9 mouse cellular contexts compared by ENCODE assay signal in genomic region chr3:101369301-101369881, GRCm38 (mm10). TPM values are rescaled to one million over a fixed set of nuclear protein-coding genes. Genes with fewer than 3 reads are reported as not detected.
A peak's percentile ranks its signal among the peaks of the same experiment; 100 is the strongest.
DNase-seq lines count a peak whose midpoint lies in the region; ATAC-seq lines count a peak whose summit lies in the region.
"Had no signal": no experiment of that assay in that cellular context is flagged by ENCODE, and none has a peak within 500 bp of the region (broad histone marks: within the 10 kb centered on the region; RNA-seq: fewer than 3 reads in every experiment).

No protein-coding gene starts in this region.

- no peak for DNase-seq in embryonic facial prominence, embryonic 10.5 days (ENCODE audit: low spot score)
- no peak for DNase-seq in lung, adult 18-20 months
- peak; percentile 74 for DNase-seq in forebrain, embryonic 14.5 days (ENCODE audit: low spot score)
- DNase-seq in gastrocnemius, postnatal 10 days: no peak

- H3K9me3 ChIP-seq in embryonic facial prominence, embryonic 12.5 days: no peaks in the 10 kb centered on the region
- no peaks in the 10 kb centered on the region for H3K9me3 ChIP-seq in embryonic facial prominence, embryonic 10.5 days
- H3K9me3 ChIP-seq in lung, embryonic 15.5 days: no peaks in the 10 kb centered on the region
- H3K9me3 ChIP-seq in forebrain, embryonic 14.5 days (replicated peaks; ENCODE audit: control insufficient read depth, low read length): no peaks in the 10 kb centered on the region
- H3K9me3 ChIP-seq in limb, embryonic 15.5 days: no peaks in the 10 kb centered on the region
- H3K9me3 ChIP-seq: liver, embryonic 15.5 days had no signal

- no peak for ATAC-seq in embryonic facial prominence, embryonic 12.5 days (ENCODE audit: insufficient number of reproducible peaks, insufficient read depth, low FRiP score, low TSS enrichment)
- peak; percentile 40; the same call in 1 of the 2 replicates for ATAC-seq in lung, embryonic 15.5 days (ENCODE audit: borderline replicate concordance, extremely low read depth, low FRiP score, low TSS enrichment)
- ATAC-seq in forebrain, embryonic 14.5 days: peak; percentile 77
- ATAC-seq in limb, embryonic 15.5 days (ENCODE audit: insufficient number of reproducible peaks, low FRiP score, low TSS enrichment, low read depth): peak; percentile 44; the same call in 1 of the 2 replicates
- ATAC-seq in inflammation-experienced regulatory T-cells, adult 6 months: no peak

- 40% methylated on average over 10 of the region's 10 CpGs for WGBS in embryonic facial prominence, embryonic 12.5 days
- WGBS in embryonic facial prominence, embryonic 10.5 days: 57% methylated on average over 10 of the region's 10 CpGs
- whole genome bisulfite sequencing in lung, embryonic 15.5 days: 27% methylated on average over 10 of the region's 10 CpGs
- 31% methylated on average over 10 of the region's 10 CpGs for WGBS in forebrain, embryonic 14.5 days
- 25% methylated on average over 10 of the region's 10 CpGs for WGBS in limb, embryonic 15.5 days

- peak overlapping the region; percentile 69; the same call in 1 of the 2 replicates for H3K27ac ChIP-seq in embryonic facial prominence, embryonic 12.5 days
- no peak overlapping the region; the same call in 1 of the 2 replicates for H3K27ac ChIP-seq in embryonic facial prominence, embryonic 10.5 days (replicated peaks)
- H3K27ac ChIP-seq in lung, embryonic 15.5 days: no peak overlapping the region
- H3K27ac ChIP-seq in forebrain, embryonic 14.5 days (ENCODE audit: low read depth, low read length): 0 out of 2 replicates have a peak overlapping the region, but pooled peaks have one; percentile 36
- peak overlapping the region; percentile 69 for H3K27ac ChIP-seq in limb, embryonic 15.5 days
- H3K27ac ChIP-seq: liver, embryonic 15.5 days had no signal

- no peaks in the 10 kb centered on the region for H3K36me3 ChIP-seq in embryonic facial prominence, embryonic 12.5 days
- no peaks in the 10 kb centered on the region for H3K36me3 ChIP-seq in embryonic facial prominence, embryonic 10.5 days (replicated peaks)
- H3K36me3 ChIP-seq in lung, embryonic 15.5 days: no peaks in the 10 kb centered on the region
- no peaks in the 10 kb centered on the region for H3K36me3 ChIP-seq in forebrain, embryonic 14.5 days (ENCODE audit: control insufficient read depth, insufficient read depth, low read length)
- no peaks in the 10 kb centered on the region for H3K36me3 ChIP-seq in limb, embryonic 15.5 days
- H3K36me3 ChIP-seq: liver, embryonic 15.5 days had no signal

- H3K4me2 ChIP-seq in embryonic facial prominence, embryonic 12.5 days (replicated peaks): peak overlapping the region; percentile 32
- peak overlapping the region; percentile 11; the same call in 1 of the 2 replicates for H3K4me2 ChIP-seq in lung, embryonic 15.5 days
- H3K4me2 ChIP-seq in forebrain, embryonic 14.5 days (ENCODE audit: low read length): no peak overlapping the region
- peak overlapping the region; percentile 29; the same call in 1 of the 2 replicates for H3K4me2 ChIP-seq in limb, embryonic 15.5 days
- H3K4me2 ChIP-seq: liver, embryonic 15.5 days had no signal

- H3K4me3 ChIP-seq in embryonic facial prominence, embryonic 12.5 days: no peak overlapping the region
- no peak overlapping the region for H3K4me3 ChIP-seq in embryonic facial prominence, embryonic 10.5 days
- H3K4me3 ChIP-seq in lung, embryonic 15.5 days: no peak overlapping the region
- H3K4me3 ChIP-seq in forebrain, embryonic 14.5 days (ENCODE audit: low read depth, low read length): no peak overlapping the region
- H3K4me3 ChIP-seq in limb, embryonic 15.5 days: no peak overlapping the region
- H3K4me3 ChIP-seq: liver, embryonic 15.5 days had no signal

- peaks cover 45% of the 10 kb centered on the region for H3K4me1 ChIP-seq in embryonic facial prominence, embryonic 12.5 days
- H3K4me1 ChIP-seq in embryonic facial prominence, embryonic 10.5 days: peaks cover 55% of the 10 kb centered on the region
- H3K4me1 ChIP-seq in lung, embryonic 15.5 days: peaks cover 23% of the 10 kb centered on the region
- H3K4me1 ChIP-seq in forebrain, embryonic 14.5 days (ENCODE audit: control insufficient read depth, insufficient read depth, low read length): no peaks in the 10 kb centered on the region
- H3K4me1 ChIP-seq in limb, embryonic 15.5 days: peaks cover 41% of the 10 kb centered on the region

- no peak overlapping the region for H3K9ac ChIP-seq in embryonic facial prominence, embryonic 12.5 days
- no peak overlapping the region for H3K9ac ChIP-seq in lung, embryonic 15.5 days
- no peak overlapping the region for H3K9ac ChIP-seq in forebrain, embryonic 14.5 days (ENCODE audit: low read length)
- no peak overlapping the region for H3K9ac ChIP-seq in limb, embryonic 15.5 days
- H3K9ac ChIP-seq: liver, embryonic 15.5 days had no signal

- H3K27me3 ChIP-seq in embryonic facial prominence, embryonic 12.5 days: no peaks in the 10 kb centered on the region
- H3K27me3 ChIP-seq in embryonic facial prominence, embryonic 10.5 days (replicated peaks; ENCODE audit: low read depth, poor library complexity, severe bottlenecking): 0 out of 2 replicates have a peak, but pooled peaks cover 10% of the 10 kb centered on the region
- no peaks in the 10 kb centered on the region for H3K27me3 ChIP-seq in lung, embryonic 15.5 days
- no peaks in the 10 kb centered on the region for H3K27me3 ChIP-seq in forebrain, embryonic 14.5 days (replicated peaks; ENCODE audit: control insufficient read depth, insufficient read depth, low read length)
- no peaks in the 10 kb centered on the region for H3K27me3 ChIP-seq in limb, embryonic 15.5 days
- H3K27me3 ChIP-seq: liver, embryonic 15.5 days had no signal

RNA-seq across cellular contexts. Expression of gene Igsf3, which starts 7.5 kb away (rescaled TPM):
- 92.3 and 93.3 TPM in 2 replicates for polyA plus RNA-seq in embryonic facial prominence, embryonic 12.5 days (2016; fragmentation: Nextera tagmentation; extraction: Ambion mirVana)
- polyA plus RNA-seq in embryonic facial prominence, embryonic 10.5 days (2016; fragmentation: Nextera tagmentation; extraction: Ambion mirVana): 52.1 and 59.2 TPM in 2 replicates
- 40.7 and 41.3 TPM in 2 replicates for polyA plus RNA-seq in lung, embryonic 15.5 days (2015; fragmentation: Nextera tagmentation; extraction: Ambion mirVana)
- 30.0 and 45.6 TPM in 2 replicates for polyA plus RNA-seq in forebrain, embryonic 14.5 days (2014; fragmentation: Nextera tagmentation; extraction: Ambion mirVana)
- polyA plus RNA-seq in limb, embryonic 15.5 days (2015; fragmentation: Nextera tagmentation; extraction: Ambion mirVana): 52.6 and 54.8 TPM in 2 replicates
- 10 to 100 TPM; 15.6 to 20.5 TPM for total RNA-seq in gastrocnemius, postnatal 10 days (2021)
- polyA plus RNA-seq in inflammation-experienced regulatory T-cells, adult 6 months (2017; shearing (Covaris generic)): 1 to 10 TPM in 2 of 3 experiments, under 1 TPM in 1; 0.53 to 1.6 (median 1.3) TPM

Comparison
In these comparisons a context has a peak if more than half of its experiments do, and no peak if none do; other contexts are left out.
1. H3K27ac ChIP-seq: peak in embryonic facial prominence, embryonic 12.5 days (single experiment), forebrain, embryonic 14.5 days (single experiment) and limb, embryonic 15.5 days (single experiment); none in embryonic facial prominence, embryonic 10.5 days (single experiment) and lung, embryonic 15.5 days (single experiment).
2. ATAC-seq: peak in lung, embryonic 15.5 days (single experiment), forebrain, embryonic 14.5 days (single experiment) and limb, embryonic 15.5 days (single experiment); none in embryonic facial prominence, embryonic 12.5 days (single experiment) and inflammation-experienced regulatory T-cells, adult 6 months (single experiment).
3. RNA of gene Igsf3, which starts 7.5 kb away (polyA plus RNA-seq): 92.3 to 93.3 TPM in embryonic facial prominence, embryonic 12.5 days, 52.1 to 59.2 TPM in embryonic facial prominence, embryonic 10.5 days, 52.6 to 54.8 TPM in limb, embryonic 15.5 days, 40.7 to 41.3 TPM in lung, embryonic 15.5 days and 30.0 to 45.6 TPM in forebrain, embryonic 14.5 days; 0.53 to 1.6 TPM in inflammation-experienced regulatory T-cells, adult 6 months; every median in the first group is over 10 times any median in the second.